Mouse (Mus musculus): ENCODE data around the gene Dctpp1. TPM values are rescaled to one million over a fixed set of nuclear protein-coding genes. Genes with fewer than 3 reads are reported as not detected.

The Dctpp1 gene
- total RNA-seq, 2 experiments from 2014 or later = 21.8 to 30.7 TPM

- no peak for DNase-seq (ENCODE audit: low spot score in 2 of 2)
- intact Hi-C loops (cut with DNase I) = no loop called here
Measured at GRCm38 (mm10) chr7:127214521-127214920, 46.0 kb downstream of the Dctpp1 start.

GRCm38 (mm10) chr7:127213930-127214329, 46.6 kb downstream of the Dctpp1 start:
- intact Hi-C loops (cut with DNase I) = no loop called here
- no peak for DNase-seq (ENCODE audit: low spot score in 2 of 2)

GRCm38 (mm10) chr7:127213485-127213884, 47.0 kb downstream of the Dctpp1 start:
- intact Hi-C loops (cut with DNase I) = no loop called here

GRCm38 (mm10) chr7:127212432-127213250, 47.9 kb downstream of the Dctpp1 start:
- DNase-seq (ENCODE audit: low spot score in 2 of 2) = no peak
- intact Hi-C loops (cut with DNase I) = no loop called here

More at GRCm38 (mm10) chr7:127213485-127213884, 47.0 kb downstream of the Dctpp1 start:
- no peak for DNase-seq (ENCODE audit: low spot score in 2 of 2)

GRCm38 (mm10) chr7:127211014-127211745, 49.3 kb downstream of the Dctpp1 start:
- DNase-seq (ENCODE audit: low spot score in 2 of 2) = no peak
- intact Hi-C loops (cut with DNase I) = no loop called here

GRCm38 (mm10) chr7:127210266-127210665, 50.2 kb downstream of the Dctpp1 start:
- DNase-seq (ENCODE audit: low spot score in 2 of 2) = no peak
- intact Hi-C loops (cut with DNase I) = no loop called here

- no peak for DNase-seq (ENCODE audit: low spot score in 2 of 2)
- intact Hi-C loops (cut with DNase I) = no loop called here
Measured at GRCm38 (mm10) chr7:127209851-127210250, 50.7 kb downstream of the Dctpp1 start.

GRCm38 (mm10) chr7:127208553-127209438, 51.7 kb downstream of the Dctpp1 start, which contains the start of gene Mylpf:
TSS of gene Mylpf (plus strand) at chr7:127208890.
- DNase-seq (ENCODE audit: low spot score in 2 of 2) = peak; percentile 88 to 90
- intact Hi-C loops (cut with DNase I) = no loop called here

GRCm38 (mm10) chr7:127208295-127208552, 52.3 kb downstream of the Dctpp1 start, which contains the start of gene Tbc1d10b:
TSS of gene Tbc1d10b (minus strand) at chr7:127208468.
- intact Hi-C loops (cut with DNase I) = no loop called here
- no peak for DNase-seq (ENCODE audit: low spot score in 2 of 2)

GRCm38 (mm10) chr7:127207374-127208294, 52.9 kb downstream of the Dctpp1 start:
- peak in 1 of 2 experiments; percentile 52 for DNase-seq (ENCODE audit: low spot score in 2 of 2)
- intact Hi-C loops (cut with DNase I) = no loop called here

Other genes starting within 250 kb of the Dctpp1 start
- 1 to 10 TPM; 6.8 to 8.6 TPM for gene Mvp, start 246.1 kb downstream of the Dctpp1 start, total RNA-seq (2021)
- under 1 TPM in 1 of 2 experiments, not detected in 1; 0.99 TPM for gene Pagr1b, start 244.2 kb downstream of the Dctpp1 start, total RNA-seq (2021)
- gene Pagr1a, start 243.4 kb downstream of the Dctpp1 start, total RNA-seq (2021) = 10 to 100 TPM; 25.4 to 28.8 TPM
- gene Gm42742, start 239.6 kb downstream of the Dctpp1 start, total RNA-seq (2021) = 10 to 100 TPM; 36.5 to 50.3 TPM
- gene Prrt2, start 239.5 kb downstream of the Dctpp1 start, total RNA-seq (2021) = 100 to 1,000 TPM; 213 to 222 TPM
- 100 to 1,000 TPM; 227 to 234 TPM for gene Maz, start 233.7 kb downstream of the Dctpp1 start, total RNA-seq (2021)
- 1 to 10 TPM; 5.3 to 8.2 TPM for gene Kif22, start 218.2 kb downstream of the Dctpp1 start, total RNA-seq (2021)
- gene Zg16, start 173.4 kb downstream of the Dctpp1 start, total RNA-seq (2021) = not detected
- 1 to 10 TPM; 1.1 to 1.3 TPM for gene AI467606, start 169.3 kb downstream of the Dctpp1 start, total RNA-seq (2021)
- gene Qprt, start 138.5 kb downstream of the Dctpp1 start, total RNA-seq (2021) = under 1 TPM in 1 of 2 experiments, not detected in 1; 0.63 TPM
- gene Spn, start 122.9 kb downstream of the Dctpp1 start, total RNA-seq (2021) = under 1 TPM; 0.12 to 0.25 TPM
- gene Cd2bp2, start 64.7 kb downstream of the Dctpp1 start, total RNA-seq (2021) = 10 to 100 TPM; 81.4 to 89.5 TPM
- 100 to 1,000 TPM in 1 of 2 experiments, 10 to 100 TPM in 1; 90.8 to 101 TPM for gene Tbc1d10b, start 52.2 kb downstream of the Dctpp1 start, total RNA-seq (2021)
- gene Mylpf, start 51.8 kb downstream of the Dctpp1 start, total RNA-seq (2021) = 1 to 10 TPM; 1.7 to 3.9 TPM
- 10 to 100 TPM; 18.6 to 19.4 TPM for gene Zfp553, start 27.6 kb downstream of the Dctpp1 start, total RNA-seq (2021)
- gene Sept1, start 27.6 kb downstream of the Dctpp1 start, total RNA-seq (2021) = 1 to 10 TPM; 3.2 to 5.6 TPM
- 10 to 100 TPM; 61.0 to 61.4 TPM for gene Zfp771, start 16.4 kb downstream of the Dctpp1 start, total RNA-seq (2021)
- gene Sephs2, start 13.3 kb upstream of the Dctpp1 start, total RNA-seq (2021) = 10 to 100 TPM; 38.4 to 43.1 TPM
- gene Itgal, start 35.6 kb upstream of the Dctpp1 start, total RNA-seq (2021) = under 1 TPM; 0.48 to 0.76 TPM
- gene Zfp768, start 84.9 kb upstream of the Dctpp1 start, total RNA-seq (2021) = 10 to 100 TPM; 14.4 to 15.0 TPM
- 1 to 10 TPM; 5.7 to 7.2 TPM for gene Zfp747, start 115.3 kb upstream of the Dctpp1 start, total RNA-seq (2021)
- 1 to 10 TPM; 3.3 to 3.9 TPM for gene 9130019O22Rik, start 126.5 kb upstream of the Dctpp1 start, total RNA-seq (2021)
- 1 to 10 TPM; 7.7 to 8.2 TPM for gene E430018J23Rik, start 132.9 kb upstream of the Dctpp1 start, total RNA-seq (2021)
- gene Zfp764, start 146.1 kb upstream of the Dctpp1 start, total RNA-seq (2021) = 1 to 10 TPM; 5.4 to 5.6 TPM
- gene Zfp688, start 161.4 kb upstream of the Dctpp1 start, total RNA-seq (2021) = 10 to 100 TPM; 13.7 to 18.6 TPM
- 1 to 10 TPM; 5.8 to 7.9 TPM for gene Zfp689, start 188.4 kb upstream of the Dctpp1 start, total RNA-seq (2021)
- gene Prr14, start 198.9 kb upstream of the Dctpp1 start, total RNA-seq (2021) = 10 to 100 TPM; 25.7 to 30.2 TPM
- gene Fbrs, start 218.5 kb upstream of the Dctpp1 start, total RNA-seq (2021) = 10 to 100 TPM; 48.7 to 61.4 TPM